Mouse (Mus musculus): ENCODE measurements at regions not wholly inside any gene's neighbourhood (a gene's known extent, or its start where the extent isn't known, plus 50 kb on each side); places are given as distances from the start of the nearest gene placed in this dataset.

DNA sequence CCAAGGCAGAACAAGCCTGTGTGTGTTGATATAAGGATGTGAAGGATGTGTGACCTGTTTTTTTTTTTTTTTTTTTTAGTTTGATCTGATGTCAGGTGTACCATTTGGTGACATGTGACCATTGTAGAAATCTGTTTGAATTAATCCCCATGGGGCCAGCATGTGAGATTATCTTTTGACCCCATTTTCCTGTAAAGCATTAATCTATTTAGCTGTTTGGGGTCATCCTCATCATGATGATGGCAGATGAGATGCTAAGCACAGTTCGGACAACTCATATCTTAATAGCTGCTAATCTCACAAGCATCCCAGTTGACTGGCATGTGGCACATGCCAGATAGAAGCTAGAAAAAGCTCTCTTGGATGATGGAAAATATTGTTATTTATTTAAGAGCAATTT, 434.0 kb upstream of the Adgrl2 start:
- no peak for TF ChIP-seq CTCF (IDR thresholded peaks at IDR 0.05)
- TF ChIP-seq EP300 (IDR thresholded peaks at IDR 0.05), result no peak

All from lung, postnatal 0 days (tissue).